Mouse (Mus musculus): ENCODE data around the gene Rara. TPM values are rescaled to one million over a fixed set of nuclear protein-coding genes. Genes with fewer than 3 reads are reported as not detected.

The Rara gene
- polyA plus RNA-seq, 1 experiment from 2014 or later = 30.1 TPM

GRCm38 (mm10) chr11:99013856-99014255 lies 86.2 kb downstream of the Rara start:
- Histone ChIP-seq H3K27ac (ENCODE audit: low read length) (no peak overlapping the region), H3K36me3 (ENCODE audit: control insufficient read depth, insufficient read depth, low read length) (peaks cover 30% of the 10 kb centered on the region), H3K27me3 (ENCODE audit: control insufficient read depth, insufficient read depth, low read length) (no peaks in the 10 kb centered on the region), H3K9ac (ENCODE audit: low read length) (no peak overlapping the region), H3K4me1 (ENCODE audit: control insufficient read depth, insufficient read depth, low read length) (no peaks in the 10 kb centered on the region), H3K9me3 (replicated peaks; ENCODE audit: control insufficient read depth, low read length) (no peaks in the 10 kb centered on the region), H3K4me2 (ENCODE audit: low read depth, low read length) (no peak overlapping the region), H3K4me3 (replicated peaks; ENCODE audit: low read length) (no peak overlapping the region)
- ATAC-seq (ENCODE audit: insufficient read depth, low FRiP score) = no peak
- WGBS = 97% methylated on average over 1 of the region's 1 CpGs

GRCm38 (mm10) chr11:99019844-99020243 lies 92.2 kb downstream of the Rara start:
- ATAC-seq (ENCODE audit: insufficient read depth, low FRiP score) = no peak
- 0 out of 2 replicates have a peak, but pooled peaks cover 6% of the 10 kb centered on the region for H3K4me1 ChIP-seq (ENCODE audit: control insufficient read depth, insufficient read depth, low read length)
- no peak overlapping the region for H3K4me3 ChIP-seq (replicated peaks; ENCODE audit: low read length)
- H3K9ac ChIP-seq (ENCODE audit: low read length) = no peak overlapping the region
- H3K9me3 ChIP-seq (replicated peaks; ENCODE audit: control insufficient read depth, low read length) = no peaks in the 10 kb centered on the region
- no peak overlapping the region for H3K27ac ChIP-seq (ENCODE audit: low read length)
- H3K27me3 ChIP-seq (ENCODE audit: control insufficient read depth, insufficient read depth, low read length) = no peaks in the 10 kb centered on the region
- H3K36me3 ChIP-seq (ENCODE audit: control insufficient read depth, insufficient read depth, low read length) = peaks cover 8% of the 10 kb centered on the region; the same call in 1 of the 2 replicates
- H3K4me2 ChIP-seq (ENCODE audit: low read depth, low read length) = no peak overlapping the region
- WGBS = 93% methylated on average over 6 of the region's 6 CpGs

GRCm38 (mm10) chr11:99022384-99022933 lies 94.8 kb downstream of the Rara start:
- peak overlapping the region; percentile 70 for H3K4me3 ChIP-seq (replicated peaks; ENCODE audit: low read length)
- peak overlapping the region; percentile 53 for H3K4me2 ChIP-seq (ENCODE audit: low read depth, low read length)
- 0 out of 2 replicates have a peak overlapping the region, but pooled peaks have one; percentile 38 for H3K9ac ChIP-seq (ENCODE audit: low read length)
- no peak for ATAC-seq (ENCODE audit: insufficient read depth, low FRiP score)
- no peak overlapping the region for H3K27ac ChIP-seq (ENCODE audit: low read length)
- peaks cover 3% of the 10 kb centered on the region; the same call in 1 of the 2 replicates for H3K36me3 ChIP-seq (ENCODE audit: control insufficient read depth, insufficient read depth, low read length)
- 0 out of 2 replicates have a peak, but pooled peaks cover 6% of the 10 kb centered on the region for H3K4me1 ChIP-seq (ENCODE audit: control insufficient read depth, insufficient read depth, low read length)
- WGBS = 62% methylated on average over 5 of the region's 5 CpGs
- no peaks in the 10 kb centered on the region for H3K27me3 ChIP-seq (ENCODE audit: control insufficient read depth, insufficient read depth, low read length)
- no peaks in the 10 kb centered on the region for H3K9me3 ChIP-seq (replicated peaks; ENCODE audit: control insufficient read depth, low read length)

- 3% methylated on average over 4 of the region's 4 CpGs for WGBS
- Histone ChIP-seq H3K9ac (ENCODE audit: low read length) (peak overlapping the region; percentile 84), H3K27me3 (ENCODE audit: control insufficient read depth, insufficient read depth, low read length) (no peaks in the 10 kb centered on the region), H3K27ac (ENCODE audit: low read length) (peak overlapping the region; percentile 2; the same call in 1 of the 2 replicates), H3K9me3 (replicated peaks; ENCODE audit: control insufficient read depth, low read length) (no peaks in the 10 kb centered on the region), H3K36me3 (ENCODE audit: control insufficient read depth, insufficient read depth, low read length) (peaks cover 3% of the 10 kb centered on the region; the same call in 1 of the 2 replicates), H3K4me1 (ENCODE audit: control insufficient read depth, insufficient read depth, low read length) (0 out of 2 replicates have a peak, but pooled peaks cover 6% of the 10 kb centered on the region), H3K4me3 (replicated peaks; ENCODE audit: low read length) (peak overlapping the region; percentile 70), H3K4me2 (ENCODE audit: low read depth, low read length) (peak overlapping the region; percentile 53)
- no peak for ATAC-seq (ENCODE audit: insufficient read depth, low FRiP score)
These were observed 95.5 kb downstream of the Rara start for GRCm38 (mm10) chr11:99023094-99023493.

- peak within 1 kb of the TSS; percentile 70 for H3K4me3 ChIP-seq (replicated peaks; ENCODE audit: low read length)
- H3K27me3 ChIP-seq (ENCODE audit: control insufficient read depth, insufficient read depth, low read length) = no peaks in the 10 kb centered on the region
- H3K27ac ChIP-seq (ENCODE audit: low read length) = peak within 1 kb of the TSS; percentile 64
- peak within 1 kb of the TSS; percentile 58 for H3K4me2 ChIP-seq (ENCODE audit: low read depth, low read length)
- H3K9me3 ChIP-seq (replicated peaks; ENCODE audit: control insufficient read depth, low read length) = no peaks in the 10 kb centered on the region
- peak; percentile 93 for ATAC-seq (ENCODE audit: insufficient read depth, low FRiP score)
- H3K36me3 ChIP-seq (ENCODE audit: control insufficient read depth, insufficient read depth, low read length) = peaks cover 3% of the 10 kb centered on the region; the same call in 1 of the 2 replicates
- peak within 1 kb of the TSS; percentile 84 for H3K9ac ChIP-seq (ENCODE audit: low read length)
- under 1% methylated on average over 54 of the region's 54 CpGs for WGBS
- H3K4me1 ChIP-seq (ENCODE audit: control insufficient read depth, insufficient read depth, low read length) = 0 out of 2 replicates have a peak, but pooled peaks cover 6% of the 10 kb centered on the region
These were observed 96.2 kb downstream of the Rara start, which contains the start of gene Top2a for GRCm38 (mm10) chr11:99023500-99024467. Top2a (minus strand) TSS chr11:99024189.

Other genes starting within 250 kb of the Rara start
- 147 and 157 TPM in 2 replicates for gene Psmd3, start 245.3 kb upstream of the Rara start, polyA plus RNA-seq (2015; fragmentation: Nextera tagmentation; extraction: Ambion mirVana)
- gene Csf3, start 226.6 kb upstream of the Rara start, polyA plus RNA-seq (2015; fragmentation: Nextera tagmentation; extraction: Ambion mirVana) = not detected in 2 replicates
- 42.2 and 44.2 TPM in 2 replicates for gene Med24, start 198.4 kb upstream of the Rara start, polyA plus RNA-seq (2015; fragmentation: Nextera tagmentation; extraction: Ambion mirVana)
- gene Thra, start 187.2 kb upstream of the Rara start, polyA plus RNA-seq (2015; fragmentation: Nextera tagmentation; extraction: Ambion mirVana) = 32.9 and 37.8 TPM in 2 replicates
- 2.6 and 4.1 TPM in 2 replicates for gene Nr1d1, start 152.5 kb upstream of the Rara start, polyA plus RNA-seq (2015; fragmentation: Nextera tagmentation; extraction: Ambion mirVana)
- 18.0 and 18.4 TPM in 2 replicates for gene Msl1, start 132.3 kb upstream of the Rara start, polyA plus RNA-seq (2015; fragmentation: Nextera tagmentation; extraction: Ambion mirVana)
- 25.1 and 26.3 TPM in 2 replicates for gene Casc3, start 122.9 kb upstream of the Rara start, polyA plus RNA-seq (2015; fragmentation: Nextera tagmentation; extraction: Ambion mirVana)
- 6.5 and 7.8 TPM in 2 replicates for gene Rapgefl1, start 91.0 kb upstream of the Rara start, polyA plus RNA-seq (2015; fragmentation: Nextera tagmentation; extraction: Ambion mirVana)
- 5.0 and 5.3 TPM in 2 replicates for gene Wipf2, start 64.2 kb upstream of the Rara start, polyA plus RNA-seq (2015; fragmentation: Nextera tagmentation; extraction: Ambion mirVana)
- 26.9 and 28.1 TPM in 2 replicates for gene Cdc6, start 20.0 kb upstream of the Rara start, polyA plus RNA-seq (2015; fragmentation: Nextera tagmentation; extraction: Ambion mirVana)
- 0.44 TPM in 1 of 2 replicates, not detected in the other for gene Gjd3, start 55.2 kb downstream of the Rara start, polyA plus RNA-seq (2015; fragmentation: Nextera tagmentation; extraction: Ambion mirVana)
- gene Top2a, start 96.4 kb downstream of the Rara start, polyA plus RNA-seq (2015; fragmentation: Nextera tagmentation; extraction: Ambion mirVana) = 186 and 188 TPM in 2 replicates
- gene Igfbp4, start 113.4 kb downstream of the Rara start, polyA plus RNA-seq (2015; fragmentation: Nextera tagmentation; extraction: Ambion mirVana) = 411 and 440 TPM in 2 replicates
- 1.8 and 2.4 TPM in 2 replicates for gene Tns4, start 161.5 kb downstream of the Rara start, polyA plus RNA-seq (2015; fragmentation: Nextera tagmentation; extraction: Ambion mirVana)
- 0.19 TPM in 2 replicates for gene Ccr7, start 227.3 kb downstream of the Rara start, polyA plus RNA-seq (2015; fragmentation: Nextera tagmentation; extraction: Ambion mirVana)

All from stomach, embryonic 16.5 days (tissue).